Mouse (Mus musculus) heart, postnatal 0 days (tissue): ENCODE data around the gene Tmem117.

ENCODE experiments used
- CTCF ChIP-seq: IDR thresholded peaks from 2 replicates; pipeline ENCODE4 v1.5.1; 2016; ENCODE audit warnings: antibody characterized with exemption, control low read depth, low read depth
- EP300 ChIP-seq: IDR thresholded peaks from 2 replicates; pipeline ENCODE4 v1.6.1; 2016; ENCODE audit warnings: antibody characterized with exemption, low read depth

GRCm38 (mm10) chr15:95135926-95136609 lies 507.0 kb downstream of the Tmem117 start:
- TF ChIP-seq CTCF (no peak), EP300 (no peak)
